Mouse (Mus musculus) heart, postnatal 0 days (tissue): Measurements from ENCODE around the gene Ptprf. TPM values are rescaled to one million over a fixed set of nuclear protein-coding genes. Genes with fewer than 3 reads are reported as not detected.

Source experiments
- ATAC-seq: fragments of 200-750 bp; cut with Nextera tagmentation; 2 replicates; pipeline ENCODE4 v1.8.0; 2017; ENCODE audit warnings: low read depth, moderate number of reproducible peaks, moderate library complexity; ENCODE audit not compliant: insufficient read depth
- DNase-seq: peaks from one replicate; pipeline ENCODE4 v3.0.0-alpha.2; 2016; ENCODE audit warnings: low spot score
- H3K27ac ChIP-seq: fragments of 300-500 bp; sonication (generic); 2 replicates; pipeline ENCODE4 v1.5.1; 2014; ENCODE audit warnings: low read depth, mild to moderate bottlenecking
- H3K27me3 ChIP-seq: fragments of 300-500 bp; sonication (generic); 2 replicates; pipeline ENCODE4 v1.6.1; 2014; ENCODE audit warnings: low read length, mixed read lengths; ENCODE audit not compliant: control insufficient read depth, insufficient read depth
- H3K36me3 ChIP-seq: fragments of 300-500 bp; sonication (generic); replicated peaks from 2 replicates; pipeline ENCODE4 v1.6.1; 2014; ENCODE audit warnings: low read length, mixed read lengths; ENCODE audit not compliant: control insufficient read depth, insufficient read depth
- H3K4me1 ChIP-seq: fragments of 300-500 bp; sonication (generic); 2 replicates; pipeline ENCODE4 v1.6.1; 2014; ENCODE audit warnings: antibody characterized with exemption; ENCODE audit not compliant: control insufficient read depth, insufficient read depth
- H3K4me2 ChIP-seq: fragments of 300-500 bp; sonication (generic); 2 replicates; pipeline ENCODE4 v1.6.1; 2014; ENCODE audit warnings: low read depth, mild to moderate bottlenecking, low read length, moderate library complexity
- H3K4me3 ChIP-seq: fragments of 300-500 bp; sonication (generic); 2 replicates; pipeline ENCODE4 v1.5.1; 2014; ENCODE audit warnings: low read depth, low read length
- H3K9ac ChIP-seq: fragments of 300-500 bp; sonication (generic); replicated peaks from 2 replicates; pipeline ENCODE4 v1.6.1; 2014; ENCODE audit warnings: low read depth, low read length, mixed read lengths
- H3K9me3 ChIP-seq: fragments of 300-500 bp; sonication (generic); replicated peaks from 2 replicates; pipeline ENCODE4 v1.6.1; 2016; ENCODE audit warnings: low read length; ENCODE audit not compliant: control insufficient read depth
- CTCF ChIP-seq: IDR thresholded peaks from 2 replicates; pipeline ENCODE4 v1.5.1; 2016; ENCODE audit warnings: antibody characterized with exemption, control low read depth, low read depth
- EP300 ChIP-seq: IDR thresholded peaks from 2 replicates; pipeline ENCODE4 v1.6.1; 2016; ENCODE audit warnings: antibody characterized with exemption, low read depth
- WGBS: fragments of 180-500 bp; shearing (Covaris S2); extraction: QIAGEN DNeasy Blood & Tissue Kit; methylation state at CpG from one replicate; pipeline ENCODE4 v1.1.7; 2014; 5-methylcytosine and 5-hydroxymethylcytosine counted together
- polyA plus RNA-seq: library from polyadenylated mRNA; unstranded; fragments of >200 nt; fragmentation: Nextera tagmentation; extraction: Ambion mirVana; gene quantifications from 2 replicates; pipeline ENCODE4 v1.2.1, GENCODE M21; 2015
- total RNA-seq: library from RNA; depleted of rRNA; stranded (reverse); fragments of >200 nt; gene quantifications from 2 replicates; pipeline ENCODE4 v1.2.3, GENCODE M21; 2014; ENCODE audit warnings: low replicate concordance

Ptprf gene
- total and polyA plus RNA-seq, 2 experiments from 2014 or later = 5.9 to 33.7 TPM

- 66% methylated on average over 11 of the region's 11 CpGs for WGBS
- no peaks in the 10 kb centered on the region for H3K4me1 ChIP-seq
- H3K4me3 ChIP-seq = no peak overlapping the region
- peaks cover 22% of the 10 kb centered on the region; the same call in 1 of the 2 replicates for H3K36me3 ChIP-seq
- no peak overlapping the region for H3K4me2 ChIP-seq
- DNase-seq (peak; percentile 9), ATAC-seq (peak; percentile 15; the same call in 1 of the 2 replicates)
- no peak overlapping the region for H3K9ac ChIP-seq
- no peak overlapping the region; the same call in 1 of the 2 replicates for H3K27ac ChIP-seq
- TF ChIP-seq EP300 (no peak), CTCF (no peak)
- H3K27me3 ChIP-seq = no peaks in the 10 kb centered on the region
- no peaks in the 10 kb centered on the region for H3K9me3 ChIP-seq
These were observed 56.4 kb downstream of the Ptprf start for GRCm38 (mm10) chr4:118234711-118235388.

- H3K27ac ChIP-seq = no peak overlapping the region
- peaks cover 22% of the 10 kb centered on the region; the same call in 1 of the 2 replicates for H3K36me3 ChIP-seq
- WGBS = 72% methylated on average over 2 of the region's 2 CpGs
- H3K27me3 ChIP-seq = no peaks in the 10 kb centered on the region
- H3K4me3 ChIP-seq = no peak overlapping the region
- no peak overlapping the region for H3K9ac ChIP-seq
- H3K4me1 ChIP-seq = no peaks in the 10 kb centered on the region
- H3K9me3 ChIP-seq = no peaks in the 10 kb centered on the region
- TF ChIP-seq CTCF = no peak
- no peak for TF ChIP-seq EP300
- ATAC-seq (no peak), DNase-seq (no peak)
- no peak overlapping the region for H3K4me2 ChIP-seq
These were observed 57.3 kb downstream of the Ptprf start for GRCm38 (mm10) chr4:118233886-118234285.

- H3K4me2 ChIP-seq = no peak overlapping the region
- 89% methylated on average over 6 of the region's 6 CpGs for WGBS
- no peak overlapping the region for H3K4me3 ChIP-seq
These were observed 59.3 kb downstream of the Ptprf start for GRCm38 (mm10) chr4:118231861-118232260.

GRCm38 (mm10) chr4:118229035-118229770 lies 62.0 kb downstream of the Ptprf start:
- Histone ChIP-seq H3K4me2 (no peak overlapping the region), H3K9ac (no peak overlapping the region), H3K27me3 (no peaks in the 10 kb centered on the region), H3K9me3 (no peaks in the 10 kb centered on the region), H3K4me3 (no peak overlapping the region), H3K4me1 (no peaks in the 10 kb centered on the region), H3K27ac (no peak overlapping the region), H3K36me3 (peaks cover 20% of the 10 kb centered on the region)
- 73% methylated on average over 6 of the region's 6 CpGs for WGBS
- DNase-seq (no peak), ATAC-seq (no peak)
- TF ChIP-seq CTCF (no peak), EP300 (no peak)

More at GRCm38 (mm10) chr4:118231861-118232260, 59.3 kb downstream of the Ptprf start:
- no peak overlapping the region for H3K9ac ChIP-seq
- H3K27me3 ChIP-seq = no peaks in the 10 kb centered on the region
- no peak for ATAC-seq
- H3K4me1 ChIP-seq = no peaks in the 10 kb centered on the region
- H3K36me3 ChIP-seq = peaks cover 15% of the 10 kb centered on the region; the same call in 1 of the 2 replicates
- TF ChIP-seq CTCF (no peak), EP300 (no peak)
- H3K27ac ChIP-seq = no peak overlapping the region
- no peaks in the 10 kb centered on the region for H3K9me3 ChIP-seq
- no peak for DNase-seq

GRCm38 (mm10) chr4:118227398-118227797 lies 63.8 kb downstream of the Ptprf start:
- no peaks in the 10 kb centered on the region for H3K9me3 ChIP-seq
- H3K4me1 ChIP-seq = no peaks in the 10 kb centered on the region
- DNase-seq (no peak), ATAC-seq (no peak)
- no peak for TF ChIP-seq CTCF
- TF ChIP-seq EP300 = no peak
- no peak overlapping the region for H3K27ac ChIP-seq
- H3K27me3 ChIP-seq = no peaks in the 10 kb centered on the region
- H3K4me3 ChIP-seq = no peak overlapping the region
- H3K4me2 ChIP-seq = no peak overlapping the region
- H3K9ac ChIP-seq = no peak overlapping the region
- H3K36me3 ChIP-seq = peaks cover 38% of the 10 kb centered on the region
- WGBS = 90% methylated on average over 12 of the region's 12 CpGs
